Mouse (Mus musculus) G1E (cell line): ENCODE measurements around the gene Fscn2. TPM values are rescaled to one million over a fixed set of nuclear protein-coding genes. Genes with fewer than 3 reads are reported as not detected.

ENCODE experiments used
- ATAC-seq: 2 replicates; pipeline ENCODE4 v1.8.0; 2016; ENCODE audit warnings: mild to moderate bottlenecking; ENCODE audit not compliant: insufficient number of reproducible peaks, poor library complexity, low FRiP score, severe bottlenecking; ENCODE audit errors: extremely low read depth
- DNase-seq: peaks from one replicate; pipeline ENCODE4 v3.0.0; 2012; ENCODE audit warnings: low spot score
- H3K27me3 ChIP-seq: 2 replicates; pipeline ENCODE4 v1.6.1; 2012; ENCODE audit warnings: mild to moderate bottlenecking, low read length, inconsistent platforms; ENCODE audit not compliant: insufficient read depth
- H3K36me3 ChIP-seq: replicated peaks from 2 replicates; pipeline ENCODE3; 2012; ENCODE audit warnings: mild to moderate bottlenecking, inconsistent platforms
- H3K4me1 ChIP-seq: 2 replicates; pipeline ENCODE4 v1.6.1; 2012; ENCODE audit warnings: low read depth, low read length, inconsistent platforms, mixed read lengths; ENCODE audit not compliant: insufficient read depth
- H3K4me3 ChIP-seq: 2 replicates; pipeline ENCODE4 v1.5.1; 2012; ENCODE audit warnings: low read depth, mild to moderate bottlenecking, inconsistent platforms, low read length, moderate library complexity, mixed read lengths
- H3K9me3 ChIP-seq: replicated peaks from 2 replicates; pipeline ENCODE4 v1.6.1; 2012; ENCODE audit warnings: inconsistent platforms
- CTCF ChIP-seq: IDR thresholded peaks from 2 replicates; pipeline ENCODE4 v1.5.1; 2012; ENCODE audit warnings: low read depth, low read length, inconsistent platforms, mixed read lengths
- GATA1 ChIP-seq: IDR thresholded peaks from 2 replicates; pipeline ENCODE4 v1.6.1; 2012; ENCODE audit warnings: borderline replicate concordance, low read length, inconsistent platforms, mixed read lengths
- GATA2 ChIP-seq: IDR thresholded peaks from 2 replicates; pipeline ENCODE4 v1.6.1; 2012; ENCODE audit warnings: low read depth, low read length, inconsistent platforms, borderline replicate concordance
- POLR2AphosphoS5 ChIP-seq: IDR thresholded peaks from 2 replicates; pipeline ENCODE4 v1.6.1; 2012; ENCODE audit warnings: low read depth, low read length, inconsistent platforms; ENCODE audit not compliant: insufficient replicate concordance
- TAL1 ChIP-seq: conservative IDR thresholded peaks from 2 replicates; pipeline ENCODE4 v1.6.1; 2012; ENCODE audit warnings: low read depth, low read length, inconsistent platforms, mixed read lengths
- polyA plus RNA-seq: library from polyadenylated mRNA; stranded (reverse); fragments of >175 nt; gene quantifications from 2 replicates; pipeline ENCODE4 v1.2.3, GENCODE M21; 2012
- total RNA-seq, 2 experiments: library from RNA; stranded (forward) in 1 of 2; stranded (reverse) in 1 of 2; fragments of 200-1000 nt in 1 of 2; fragments of >200 nt in 1 of 2; fragmentation: Nextera tagmentation in 1 of 2; gene quantifications; 2 replicates each; pipeline ENCODE4 v1.2.3; 2014 to 2017

The Fscn2 gene
- total and polyA plus RNA-seq, 3 experiments: 0.11 TPM; not detected in 2

DNA sequence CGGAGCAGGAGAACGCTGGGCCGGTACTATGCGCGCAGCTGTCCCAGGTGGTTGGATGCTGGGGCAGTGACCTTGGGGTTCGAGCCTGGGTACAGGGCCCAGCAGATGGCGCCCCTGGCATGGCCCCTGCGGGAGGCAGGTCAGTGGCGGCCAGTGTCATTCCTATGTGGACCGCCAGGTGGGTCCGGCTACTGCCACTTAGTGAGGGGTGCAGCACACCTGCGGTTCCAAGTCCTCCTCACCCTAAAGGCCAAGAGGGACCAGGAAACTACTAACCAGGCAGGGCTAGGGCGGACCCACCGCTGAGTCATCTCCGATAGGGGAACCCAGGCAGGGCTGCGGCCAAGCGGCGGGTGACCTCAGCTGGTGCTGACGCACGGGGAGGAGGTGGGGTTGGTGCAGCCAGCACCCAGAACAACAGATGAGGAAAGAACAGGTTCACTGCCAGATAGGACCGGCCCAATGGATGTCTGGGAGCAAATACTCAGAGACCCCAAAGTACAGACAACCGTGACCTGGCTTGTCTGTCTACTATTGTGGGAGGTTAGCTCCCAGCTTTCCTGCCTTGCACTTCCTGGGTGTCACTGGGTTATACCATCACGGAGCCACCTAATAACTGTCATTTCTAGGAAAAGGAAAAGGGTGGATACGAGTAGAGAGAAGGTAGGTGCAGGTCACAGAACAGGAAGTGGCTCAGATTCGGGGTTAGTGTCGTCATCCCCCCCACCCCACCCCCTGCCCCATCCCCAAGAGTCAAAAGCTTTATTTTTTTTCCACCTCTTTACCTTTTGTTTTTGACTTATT is 7.6 kb upstream of the Fscn2 start:
- TF ChIP-seq POLR2AphosphoS5: no peak
- TF ChIP-seq GATA2: no peak
- no peak for TF ChIP-seq GATA1
- TF ChIP-seq CTCF: peak; percentile 49; the same call in 1 of the 2 replicates
- no peak for TF ChIP-seq TAL1
- ATAC-seq (peak; percentile 83), DNase-seq (peak; percentile 96)
- peak overlapping the region; percentile 68 for H3K4me3 ChIP-seq
- H3K27me3 ChIP-seq: peaks cover 45% of the 10 kb centered on the region
- peaks cover 73% of the 10 kb centered on the region for H3K4me1 ChIP-seq
- no peaks in the 10 kb centered on the region for H3K9me3 ChIP-seq
- no peaks in the 10 kb centered on the region for H3K36me3 ChIP-seq

DNA sequence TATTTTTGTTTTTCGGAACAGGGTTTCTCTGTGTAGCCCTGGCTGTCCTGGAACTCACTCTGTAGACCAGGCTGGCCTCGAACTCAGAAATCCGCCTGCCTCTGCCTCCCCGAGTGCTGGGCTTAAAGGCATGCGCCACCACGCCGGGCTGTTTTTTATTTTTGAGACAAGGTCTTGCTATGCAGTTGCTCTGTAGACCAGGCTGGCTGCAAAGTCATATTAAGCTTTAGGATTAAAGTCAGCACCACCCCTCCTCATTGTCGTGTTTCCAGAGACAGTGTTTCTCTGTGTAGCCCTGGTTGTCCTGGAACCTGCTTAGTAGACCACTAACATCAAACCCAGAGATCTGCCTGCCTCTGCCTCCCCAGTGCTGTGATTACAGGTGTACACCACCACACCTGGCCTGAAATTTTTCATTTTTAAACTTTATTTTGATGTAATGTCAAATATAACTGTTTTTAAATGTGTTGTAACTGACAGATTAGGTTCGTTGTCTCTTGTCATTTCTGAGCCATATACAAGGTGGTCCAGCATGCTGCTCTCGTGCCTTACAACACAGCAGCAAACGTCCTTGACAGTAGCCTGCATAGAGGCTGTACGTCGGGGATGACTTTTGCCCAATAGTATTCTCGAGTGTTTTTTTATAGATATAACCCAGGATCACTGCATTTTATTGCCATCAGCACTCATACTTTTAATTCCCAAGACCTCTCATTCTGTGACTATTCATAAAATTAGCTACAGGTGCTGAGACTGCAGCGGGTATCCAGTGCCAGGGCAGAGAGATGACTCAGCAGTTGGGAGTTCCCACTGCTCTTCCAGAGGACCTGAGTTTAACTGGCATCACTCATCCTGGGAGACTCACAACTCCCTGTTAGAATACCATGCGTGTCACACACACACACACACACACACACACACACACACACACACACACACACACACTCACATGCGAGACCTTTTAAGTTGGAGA is 6.7 kb upstream of the Fscn2 start:
- DNase-seq (no peak), ATAC-seq (no peak)

DNA sequence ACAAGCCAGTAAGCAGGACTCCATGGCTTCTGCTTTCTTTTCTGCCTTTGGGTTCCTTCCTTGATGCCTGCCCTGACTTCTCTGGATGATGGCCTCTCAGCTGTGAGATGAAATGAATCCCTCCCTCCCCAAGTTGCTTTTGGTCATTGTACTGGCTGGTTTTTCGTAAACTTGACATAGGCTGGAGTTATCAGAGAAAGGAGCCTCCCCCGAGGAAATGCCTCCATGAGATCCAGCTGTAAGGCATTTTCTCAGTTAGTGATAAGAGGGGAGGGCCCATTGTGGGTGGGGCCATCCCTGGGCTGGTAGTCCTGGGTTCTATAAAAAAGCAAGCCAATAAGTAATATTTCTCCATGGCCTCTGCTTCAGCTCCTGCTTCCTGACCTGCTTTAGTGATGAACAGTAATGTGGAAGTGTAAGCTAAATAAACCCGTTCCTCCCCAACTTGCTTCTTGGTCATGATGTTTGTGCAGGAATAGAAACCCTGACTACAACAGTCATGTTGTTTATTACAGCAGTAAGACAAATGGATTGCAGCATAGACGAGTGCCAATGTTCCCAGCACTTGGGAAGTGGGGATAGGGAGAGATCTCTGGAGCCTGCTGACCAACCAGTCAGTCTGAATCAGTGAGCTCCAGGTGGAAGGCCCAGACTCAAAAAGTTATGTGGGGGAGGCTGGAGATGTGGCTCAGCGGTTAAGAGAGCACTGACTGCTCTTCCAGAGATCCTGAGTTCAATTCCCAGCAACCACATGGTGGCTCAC is 5.9 kb upstream of the Fscn2 start:
- TF ChIP-seq CTCF (no peak), GATA1 (no peak), POLR2AphosphoS5 (no peak), GATA2 (no peak), TAL1 (no peak)
- DNase-seq (no peak), ATAC-seq (no peak)
- H3K9me3 ChIP-seq: no peaks in the 10 kb centered on the region
- peaks cover 44% of the 10 kb centered on the region for H3K27me3 ChIP-seq
- H3K4me3 ChIP-seq: no peak overlapping the region
- H3K36me3 ChIP-seq: no peaks in the 10 kb centered on the region
- H3K4me1 ChIP-seq: peaks cover 55% of the 10 kb centered on the region

More for the DNA sequence above, 6.7 kb upstream of the Fscn2 start:
- H3K9me3 ChIP-seq: no peaks in the 10 kb centered on the region
- no peak overlapping the region; the same call in 1 of the 2 replicates for H3K4me3 ChIP-seq
- peaks cover 44% of the 10 kb centered on the region for H3K27me3 ChIP-seq
- no peak for TF ChIP-seq GATA1
- TF ChIP-seq POLR2AphosphoS5: no peak
- TF ChIP-seq GATA2: no peak
- TF ChIP-seq CTCF: no peak
- TF ChIP-seq TAL1: no peak
- H3K36me3 ChIP-seq: no peaks in the 10 kb centered on the region
- H3K4me1 ChIP-seq: peaks cover 64% of the 10 kb centered on the region

DNA sequence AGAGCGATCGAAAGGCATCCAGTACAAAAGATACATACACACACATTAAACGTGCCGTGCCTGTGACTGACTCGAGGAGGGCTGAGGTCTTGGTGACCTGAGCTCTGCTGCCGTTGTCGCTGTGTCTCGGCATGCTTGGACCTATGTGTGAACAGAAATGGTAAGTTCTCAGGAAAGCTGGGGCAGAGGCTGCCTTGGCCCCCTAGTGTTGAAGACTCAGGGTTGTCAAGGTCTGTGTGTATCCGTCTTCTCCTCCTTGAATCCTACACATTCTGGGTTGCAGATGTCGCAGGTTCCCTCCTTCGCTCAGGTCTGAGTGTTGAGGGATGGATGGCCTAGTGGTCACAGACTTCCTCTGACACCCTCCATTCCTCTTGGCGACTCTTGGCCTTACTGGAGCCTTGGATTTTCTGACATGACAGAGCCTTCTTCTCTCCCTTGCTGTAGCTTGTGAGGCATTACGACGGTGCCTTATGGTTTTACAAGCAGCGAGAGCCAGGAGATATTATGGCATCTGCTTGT is 5.0 kb upstream of the Fscn2 start:
- ATAC-seq: no peak
- Histone ChIP-seq H3K4me1 (peaks cover 47% of the 10 kb centered on the region), H3K36me3 (no peaks in the 10 kb centered on the region), H3K4me3 (no peak overlapping the region), H3K27me3 (peaks cover 46% of the 10 kb centered on the region), H3K9me3 (no peaks in the 10 kb centered on the region)
- no peak for DNase-seq
- TF ChIP-seq CTCF: no peak
- no peak for TF ChIP-seq POLR2AphosphoS5
- no peak for TF ChIP-seq TAL1
- TF ChIP-seq GATA2: no peak
- TF ChIP-seq GATA1: no peak

- H3K9me3 ChIP-seq: no peaks in the 10 kb centered on the region
- TF ChIP-seq POLR2AphosphoS5 (no peak), TAL1 (no peak)
- ATAC-seq: no peak
- DNase-seq: no peak
- peaks cover 46% of the 10 kb centered on the region for H3K27me3 ChIP-seq
- peaks cover 42% of the 10 kb centered on the region for H3K4me1 ChIP-seq
- no peaks in the 10 kb centered on the region for H3K36me3 ChIP-seq
- H3K4me3 ChIP-seq: no peak overlapping the region
Measured at GRCm38 (mm10) chr11:120356900-120357299, 4.4 kb upstream of the Fscn2 start.

DNA sequence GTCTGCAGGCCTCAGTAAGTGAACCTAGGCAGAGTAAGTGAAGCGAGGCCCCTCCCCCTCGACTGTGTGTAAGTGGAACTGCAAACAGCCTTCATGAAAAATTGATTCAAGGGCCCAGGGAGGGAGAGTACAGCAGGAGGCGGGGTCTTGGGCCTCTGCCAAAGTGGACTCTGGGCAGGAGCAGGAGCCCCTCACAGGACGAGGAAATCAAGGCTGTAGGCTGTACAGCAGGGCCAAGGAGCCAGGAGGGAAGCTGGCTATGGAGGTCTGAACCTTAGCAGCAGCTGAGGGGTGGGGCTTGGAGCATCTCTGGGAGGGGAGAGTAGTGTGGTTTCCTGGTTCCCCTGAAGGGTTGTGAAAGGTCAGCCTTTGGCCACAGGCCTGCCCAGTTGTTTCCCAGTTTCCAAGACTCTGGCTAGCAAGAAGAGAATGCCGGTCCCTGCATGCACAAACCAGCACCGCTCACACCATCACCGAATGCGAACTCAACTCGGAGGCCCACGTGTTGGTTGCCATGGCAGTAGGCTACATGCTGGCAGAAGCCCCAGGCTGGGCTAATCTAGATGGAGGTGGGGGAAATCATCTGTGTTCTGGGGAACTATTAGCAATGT is 3.4 kb upstream of the Fscn2 start:
- Histone ChIP-seq H3K9me3 (no peaks in the 10 kb centered on the region), H3K4me1 (peaks cover 37% of the 10 kb centered on the region), H3K27me3 (peaks cover 49% of the 10 kb centered on the region), H3K4me3 (no peak overlapping the region), H3K36me3 (no peaks in the 10 kb centered on the region)
- no peak for DNase-seq
- ATAC-seq: no peak
- TF ChIP-seq CTCF: no peak
- TF ChIP-seq TAL1: no peak
- TF ChIP-seq POLR2AphosphoS5: no peak
- no peak for TF ChIP-seq GATA2
- no peak for TF ChIP-seq GATA1
